Mouse (Mus musculus) ovary, postnatal 10 days (tissue): ENCODE results near the gene Sectm1a.
"Not testable (repeated sequence)": the region's sequence is repeated elsewhere in the genome, so short reads cannot be mapped to it uniquely, and the experiment has no call there.

Experiments
- DNase-seq: peaks from one replicate; pipeline ENCODE4 v3.0.0; 2022; ENCODE audit warnings: low spot score

Sectm1a gene

GRCm38 (mm10) chr11:121089756-121090546 lies 8.9 kb upstream of the Sectm1a start:
- DNase-seq, result no peak

DNA sequence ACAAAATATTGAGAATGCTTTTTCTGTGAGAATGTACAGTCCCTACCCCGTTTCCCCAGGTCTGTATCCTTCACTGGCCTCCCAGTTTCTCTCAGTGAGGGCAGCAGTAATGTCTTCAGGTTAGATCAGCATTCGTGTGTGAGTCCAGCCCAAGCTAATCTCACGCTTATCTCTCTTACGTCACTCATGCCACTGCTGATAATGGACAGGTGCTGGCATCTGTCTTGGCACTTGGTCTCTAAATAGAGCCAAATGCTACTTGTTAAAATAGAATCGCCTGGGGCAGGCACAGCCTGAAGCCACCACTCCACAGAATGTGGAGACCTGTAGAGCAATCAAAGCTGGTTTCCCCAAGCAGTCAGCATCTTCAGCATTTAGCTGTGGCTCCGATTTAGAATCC lies 8.0 kb upstream of the Sectm1a start:
- no peak for DNase-seq

GRCm38 (mm10) chr11:121086296-121086695 lies 5.3 kb upstream of the Sectm1a start:
- DNase-seq, result no peak

- DNase-seq, result no peak
Observed at GRCm38 (mm10) chr11:121085181-121085580, 4.2 kb upstream of the Sectm1a start.

- DNase-seq, result no peak
Observed at GRCm38 (mm10) chr11:121082857-121083500, 2.0 kb upstream of the Sectm1a start.

- DNase-seq, result no peak
Observed at GRCm38 (mm10) chr11:121082250-121082649, 1.2 kb upstream of the Sectm1a start.

GRCm38 (mm10) chr11:121080330-121080729 lies 690 bp downstream of the Sectm1a start:
- DNase-seq, result no peak

DNA sequence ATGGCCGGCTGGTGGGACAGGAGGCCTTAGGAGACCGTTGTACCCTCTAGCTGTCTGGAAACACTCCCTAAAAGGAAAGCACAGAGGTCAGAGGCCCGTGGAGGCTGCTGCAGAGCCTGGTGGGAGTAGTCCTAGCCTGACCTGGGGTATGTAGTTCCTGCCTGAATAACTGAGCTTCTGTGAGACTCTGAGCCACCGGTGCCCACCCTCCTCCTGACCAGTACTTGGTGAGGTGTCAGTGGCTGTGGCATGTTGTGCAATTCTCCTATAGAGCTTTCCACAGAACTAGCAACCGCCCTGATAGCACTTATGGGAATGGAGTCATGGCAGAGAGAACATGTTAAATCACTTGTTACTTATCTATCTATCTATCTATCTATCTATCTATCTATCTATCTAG lies 5.4 kb downstream of the Sectm1a start:
- DNase-seq, result no peak

- not testable (repeated sequence) for DNase-seq
Observed at GRCm38 (mm10) chr11:121069662-121070061, 11.4 kb downstream of the Sectm1a start.

DNA sequence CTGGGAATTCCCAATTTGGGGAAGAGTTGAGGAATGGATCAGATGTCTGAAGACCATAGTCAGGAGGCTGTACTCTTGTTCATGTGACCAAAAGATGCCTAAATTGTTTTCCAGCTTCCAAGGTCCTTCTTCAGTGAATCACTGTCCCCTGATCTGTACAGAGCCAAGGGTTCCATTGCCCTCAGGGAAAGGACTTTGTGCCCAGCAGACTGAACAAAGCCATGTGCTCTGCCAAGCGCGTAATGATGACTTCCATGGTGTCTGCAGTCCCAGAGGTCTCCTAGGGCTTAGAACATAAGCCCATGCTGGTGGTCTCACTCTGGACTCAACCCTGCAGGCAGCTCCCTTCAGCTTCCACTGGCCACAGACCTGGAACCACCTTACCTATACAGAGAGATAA lies 13.1 kb downstream of the Sectm1a start:
- DNase-seq, result no peak

DNA sequence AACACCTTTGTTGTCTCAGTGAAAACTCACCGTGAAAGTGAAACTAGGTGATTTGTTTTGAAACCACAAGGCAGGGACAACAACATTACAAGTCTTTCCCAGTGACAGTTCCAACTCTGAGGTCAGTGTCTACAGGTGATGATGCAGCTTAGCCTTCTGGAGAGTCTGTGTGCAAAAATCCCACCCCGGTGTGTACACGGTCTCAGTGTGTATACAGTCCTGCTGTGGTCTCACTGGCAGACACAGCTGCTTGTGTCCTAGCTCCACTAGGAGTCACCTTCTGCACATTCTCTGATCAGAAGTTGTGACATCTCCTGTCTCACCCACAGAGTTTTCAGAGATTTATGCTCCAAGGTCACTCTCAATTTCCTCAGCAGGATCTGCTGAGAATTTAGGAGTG lies 16.8 kb downstream of the Sectm1a start:
- no peak for DNase-seq

DNA sequence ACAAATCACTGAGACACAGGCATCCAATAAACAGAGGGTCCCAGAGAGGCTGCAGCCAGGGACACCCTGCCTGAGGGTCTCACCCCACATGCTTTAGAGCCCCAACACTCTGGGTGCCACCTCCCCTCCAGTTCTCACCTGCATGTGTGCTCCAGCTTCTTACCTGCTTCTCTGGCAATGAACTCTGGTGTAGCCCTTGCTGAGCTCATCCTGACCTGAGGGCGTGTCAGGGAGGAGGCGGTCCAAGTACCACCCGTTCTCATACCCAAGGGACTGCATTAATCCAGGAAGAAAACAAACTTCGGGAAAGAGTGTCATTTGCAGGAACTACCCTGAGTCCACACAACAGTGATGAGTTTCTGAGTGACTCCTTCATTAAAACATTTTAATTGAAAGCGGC lies 17.6 kb downstream of the Sectm1a start, which contains the start of gene Sectm1b:
Gene Sectm1b, minus strand, starts transcription at position 191 of the 400 bp plus-strand sequence.
- no peak for DNase-seq

- no peak for DNase-seq
Observed at GRCm38 (mm10) chr11:121061615-121062014, 19.4 kb downstream of the Sectm1a start.

DNA sequence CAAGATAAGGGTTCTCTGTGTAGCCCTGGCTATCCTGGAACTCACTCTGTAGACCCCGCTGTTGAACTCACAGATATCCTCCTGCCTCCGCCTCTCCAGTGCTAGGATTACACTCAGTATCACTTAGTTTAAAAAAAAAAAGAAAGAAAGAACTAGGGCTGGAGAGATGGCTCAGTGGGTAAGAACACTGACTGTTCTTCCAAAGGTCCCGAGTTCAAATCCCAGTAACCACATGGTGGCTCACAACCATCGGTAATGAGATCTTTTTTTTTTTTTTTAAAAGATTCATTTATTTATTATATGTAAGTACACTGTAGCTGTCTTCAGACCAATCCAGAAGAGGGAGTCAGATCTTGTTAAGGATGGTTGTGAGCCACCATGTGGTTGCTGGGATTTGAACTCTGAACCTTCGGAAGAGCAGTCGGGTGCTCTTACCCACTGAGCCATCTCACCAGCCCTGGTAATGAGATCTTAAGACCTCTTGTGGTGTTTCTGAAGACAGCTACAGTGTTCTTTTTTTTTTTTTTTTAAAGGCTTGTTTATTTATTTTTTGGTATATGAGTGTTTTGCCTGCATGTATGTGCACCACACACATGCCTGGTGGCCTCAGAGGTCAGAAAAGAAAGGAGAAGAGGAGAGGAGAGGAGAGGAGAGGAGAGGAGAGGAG lies 20.5 kb downstream of the Sectm1a start:
- DNase-seq, result not testable (repeated sequence)

DNA sequence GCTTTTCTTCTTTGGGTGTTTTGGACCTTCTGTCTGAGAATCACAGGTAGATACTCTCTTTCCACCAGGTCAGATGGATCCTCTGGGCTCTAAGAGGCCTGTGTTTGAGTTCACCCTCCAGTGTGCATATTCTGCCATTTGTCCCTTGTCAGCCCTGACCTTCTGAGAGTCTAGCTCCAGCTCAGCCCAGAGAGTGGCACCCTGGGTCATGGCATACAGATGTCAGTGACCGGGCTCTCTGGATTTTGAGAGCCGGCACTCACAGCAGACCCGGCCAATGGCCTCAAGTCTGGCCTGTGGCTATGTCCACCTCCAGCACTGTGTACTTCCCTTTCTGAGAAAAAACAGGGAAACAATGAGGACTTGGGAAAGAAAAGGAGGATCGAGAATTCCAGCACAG lies 21.5 kb downstream of the Sectm1a start:
- DNase-seq, result no peak

GRCm38 (mm10) chr11:121058956-121059355 lies 22.1 kb downstream of the Sectm1a start:
- DNase-seq, result no peak

DNA sequence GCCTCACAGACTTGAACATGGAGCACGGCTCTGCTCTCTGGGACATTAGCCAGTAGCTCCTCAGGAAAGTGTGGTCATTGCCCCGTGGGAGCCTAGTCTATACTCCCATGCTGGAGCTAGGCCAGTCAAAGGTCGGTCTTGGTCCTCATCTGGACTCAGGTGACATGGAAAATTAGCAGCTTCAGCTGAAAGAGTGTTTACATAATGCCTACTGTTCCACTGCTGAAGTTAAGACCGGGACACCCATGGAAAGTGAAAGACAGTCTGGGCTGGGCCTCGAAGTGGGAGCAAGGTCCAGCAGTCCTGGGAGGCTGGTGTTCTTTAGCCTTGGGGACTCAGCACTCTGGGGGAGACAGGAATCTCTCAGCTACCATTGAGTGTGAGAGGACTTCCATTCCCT lies 22.9 kb downstream of the Sectm1a start:
- DNase-seq, result no peak

DNA sequence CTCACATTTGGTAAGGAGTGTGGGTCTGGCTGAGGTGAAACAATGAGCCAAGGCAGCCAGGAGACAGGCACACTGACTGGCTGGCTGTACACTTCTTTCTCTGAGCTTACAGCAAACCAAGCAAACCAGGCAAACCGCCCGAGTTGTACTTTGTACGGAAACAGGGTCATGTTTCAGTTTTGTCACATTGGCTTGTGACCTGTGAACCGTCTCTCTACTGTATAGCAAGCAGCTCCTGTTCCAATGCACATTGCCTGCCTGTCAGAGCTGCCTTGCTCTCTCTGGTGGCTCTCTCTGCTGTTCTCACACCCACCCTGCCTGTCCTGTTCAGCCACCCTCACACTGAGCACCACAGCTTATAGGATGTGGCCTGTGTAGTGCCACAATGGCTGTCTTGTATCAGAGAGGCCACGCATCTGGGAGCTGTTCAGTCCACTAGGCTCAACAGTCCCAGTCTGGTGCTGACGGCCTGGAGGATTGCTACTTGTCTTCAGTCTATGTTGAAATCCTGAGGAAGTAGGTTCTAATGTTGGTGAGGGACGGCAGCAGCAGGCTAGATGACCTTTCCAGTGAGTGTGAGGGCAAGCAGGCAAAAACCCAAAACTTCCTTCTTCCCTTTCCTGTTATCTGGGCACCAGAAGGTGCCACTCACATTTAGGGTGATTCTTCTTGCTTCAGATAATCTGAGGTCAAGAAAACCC lies 24.3 kb downstream of the Sectm1a start:
- DNase-seq, result no peak

- DNase-seq, result peak; percentile 57
Observed at GRCm38 (mm10) chr11:121053536-121053935, 27.5 kb downstream of the Sectm1a start.

DNA sequence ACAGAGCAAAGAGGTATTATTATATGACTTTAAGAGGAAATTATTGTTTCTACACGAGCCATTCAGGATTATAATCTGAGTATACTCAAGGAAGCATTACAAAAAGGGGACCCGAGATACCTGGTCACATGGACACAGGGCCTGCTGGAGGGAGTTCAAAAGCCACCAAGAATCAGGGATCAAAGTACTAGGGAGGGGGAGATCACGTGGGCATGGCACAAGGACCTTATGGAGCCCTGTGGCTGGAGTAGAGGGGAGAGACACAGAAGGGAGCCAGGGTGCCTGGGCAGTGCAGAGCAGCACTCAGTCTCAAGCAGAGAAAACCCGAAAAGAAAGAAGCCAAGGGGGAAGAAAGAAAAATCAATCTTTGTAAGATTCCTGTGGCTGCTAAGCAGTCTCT lies 28.6 kb downstream of the Sectm1a start:
- no peak for DNase-seq

DNA sequence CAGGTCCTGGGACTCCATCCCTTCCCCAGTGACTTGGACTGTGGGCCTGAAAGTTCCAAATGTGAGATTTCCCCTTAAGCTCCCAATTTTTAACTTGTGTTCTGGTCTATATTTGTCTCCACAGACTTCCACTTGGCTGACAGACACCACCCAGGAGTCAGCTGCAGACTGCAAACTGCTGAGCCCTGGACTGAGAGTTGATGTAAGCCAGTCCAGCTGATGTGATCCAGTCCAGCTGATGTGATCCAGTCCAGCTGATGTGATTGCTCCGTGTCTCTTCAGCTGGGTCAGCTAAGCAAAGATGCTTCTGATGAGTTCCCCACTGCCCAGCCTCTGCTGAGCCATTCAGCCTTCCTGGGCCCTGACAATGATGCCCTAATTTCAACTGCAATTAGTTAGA lies 29.2 kb downstream of the Sectm1a start:
- no peak for DNase-seq

- DNase-seq, result no peak
Observed at GRCm38 (mm10) chr11:121049840-121050239, 31.2 kb downstream of the Sectm1a start.
